Mouse (Mus musculus): ENCODE measurements at regions not wholly inside any gene's neighbourhood (a gene's known extent, or its start where the extent isn't known, plus 50 kb on each side); places are given as distances from the start of the nearest gene placed in this dataset.

DNA sequence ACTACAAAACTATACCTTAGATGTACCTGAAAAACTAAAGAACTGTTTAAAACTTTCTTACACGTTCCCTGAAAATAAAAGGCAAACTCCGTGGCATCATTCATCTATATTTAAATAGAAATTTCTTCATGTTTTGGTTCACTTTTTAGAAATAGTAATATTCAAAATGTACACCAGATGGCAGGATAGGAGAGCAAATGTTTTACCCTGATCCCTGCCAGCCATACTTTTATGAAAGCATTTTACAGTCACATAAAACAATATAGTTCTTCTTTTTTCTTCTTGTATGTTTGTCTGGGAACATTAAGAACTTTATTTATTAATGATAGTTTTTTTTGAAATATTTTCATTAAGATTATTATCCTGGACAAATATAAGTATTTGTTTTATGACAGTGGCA, 68.5 kb downstream of the 4921530L21Rik start:
- Histone ChIP-seq H3K4me2 (ENCODE audit: low read length) (no peak overlapping the region), H3K36me3 (ENCODE audit: insufficient read depth, low read length) (no peaks in the 10 kb centered on the region), H3K4me3 (replicated peaks; ENCODE audit: low read depth, low read length) (no peak overlapping the region), H3K9ac (ENCODE audit: low read depth, low read length) (no peak overlapping the region), H3K9me3 (replicated peaks; ENCODE audit: low read length) (no peaks in the 10 kb centered on the region), H3K27ac (no peak overlapping the region), H3K27me3 (ENCODE audit: insufficient read depth, low read length) (no peaks in the 10 kb centered on the region), H3K4me1 (replicated peaks; ENCODE audit: insufficient read depth, low read length) (no peaks in the 10 kb centered on the region)
- WGBS, result 60% methylated on average over 2 of the region's 2 CpGs
- ATAC-seq (replicated peaks; ENCODE audit: low FRiP score, low read depth) (no peak), DNase-seq (ENCODE audit: low spot score) (peak; percentile 44)
- peak; percentile 67 for TF ChIP-seq CTCF (IDR thresholded peaks at IDR 0.05; ENCODE audit: low read depth)

GRCm38 (mm10) chr14:95956056-95956729, 75.1 kb downstream of the 4921530L21Rik start:
- Histone ChIP-seq H3K27ac (no peak overlapping the region), H3K4me2 (ENCODE audit: low read length) (no peak overlapping the region), H3K9me3 (replicated peaks; ENCODE audit: low read length) (no peaks in the 10 kb centered on the region), H3K9ac (ENCODE audit: low read depth, low read length) (no peak overlapping the region), H3K4me3 (replicated peaks; ENCODE audit: low read depth, low read length) (no peak overlapping the region), H3K4me1 (replicated peaks; ENCODE audit: insufficient read depth, low read length) (no peaks in the 10 kb centered on the region), H3K36me3 (ENCODE audit: insufficient read depth, low read length) (no peaks in the 10 kb centered on the region), H3K27me3 (ENCODE audit: insufficient read depth, low read length) (no peaks in the 10 kb centered on the region)
- no peak for TF ChIP-seq CTCF (IDR thresholded peaks at IDR 0.05; ENCODE audit: low read depth)
- 70% methylated on average over 7 of the region's 7 CpGs for WGBS
- ATAC-seq (replicated peaks; ENCODE audit: low FRiP score, low read depth) (no peak), DNase-seq (ENCODE audit: low spot score) (no peak)

GRCm38 (mm10) chr14:95984021-95984420, 103.0 kb downstream of the 4921530L21Rik start:
- Histone ChIP-seq H3K4me2 (ENCODE audit: low read length) (no peak overlapping the region), H3K27ac (no peak overlapping the region), H3K4me1 (replicated peaks; ENCODE audit: insufficient read depth, low read length) (no peaks in the 10 kb centered on the region), H3K4me3 (replicated peaks; ENCODE audit: low read depth, low read length) (no peak overlapping the region), H3K9ac (ENCODE audit: low read depth, low read length) (no peak overlapping the region), H3K9me3 (replicated peaks; ENCODE audit: low read length) (no peaks in the 10 kb centered on the region), H3K36me3 (ENCODE audit: insufficient read depth, low read length) (no peaks in the 10 kb centered on the region), H3K27me3 (ENCODE audit: insufficient read depth, low read length) (no peaks in the 10 kb centered on the region)
- ATAC-seq (replicated peaks; ENCODE audit: low FRiP score, low read depth) (no peak), DNase-seq (ENCODE audit: low spot score) (peak; percentile 46)
- peak; percentile 51 for TF ChIP-seq CTCF (IDR thresholded peaks at IDR 0.05; ENCODE audit: low read depth)
- 67% methylated on average over 2 of the region's 2 CpGs for WGBS

DNA sequence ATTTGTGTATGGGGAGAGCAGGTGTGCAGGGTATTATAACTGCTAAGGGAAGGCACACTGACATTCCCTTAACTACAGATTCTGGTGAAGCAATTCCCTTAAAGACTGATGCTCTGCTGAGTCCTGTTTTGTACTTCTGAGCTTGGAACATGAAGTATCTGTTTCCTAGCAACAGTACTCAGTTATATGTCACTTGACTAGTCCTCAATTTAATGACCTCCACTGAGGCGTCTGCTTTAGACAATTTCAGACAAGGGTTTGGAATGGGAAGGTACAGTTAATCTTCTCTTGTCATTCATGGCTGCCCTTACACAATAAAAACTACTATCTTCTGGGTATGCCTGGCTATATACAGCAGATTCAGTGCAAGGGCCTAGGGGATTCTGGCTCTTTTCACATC, 117.3 kb downstream of the 4921530L21Rik start:
- no peaks in the 10 kb centered on the region for H3K4me1 ChIP-seq (replicated peaks; ENCODE audit: insufficient read depth, low read length)
- no peak for ATAC-seq (replicated peaks; ENCODE audit: low FRiP score, low read depth)
- H3K27me3 ChIP-seq (ENCODE audit: insufficient read depth, low read length), result no peaks in the 10 kb centered on the region
- H3K27ac ChIP-seq, result no peak overlapping the region
- H3K9me3 ChIP-seq (replicated peaks; ENCODE audit: low read length), result no peaks in the 10 kb centered on the region
- WGBS, result 48% methylated on average over 1 of the region's 1 CpGs
- TF ChIP-seq CTCF (IDR thresholded peaks at IDR 0.05; ENCODE audit: low read depth), result no peak
- H3K4me3 ChIP-seq (replicated peaks; ENCODE audit: low read depth, low read length), result no peak overlapping the region
- H3K9ac ChIP-seq (ENCODE audit: low read depth, low read length), result no peak overlapping the region
- no peak overlapping the region for H3K4me2 ChIP-seq (ENCODE audit: low read length)
- no peak for DNase-seq (ENCODE audit: low spot score)
- H3K36me3 ChIP-seq (ENCODE audit: insufficient read depth, low read length), result no peaks in the 10 kb centered on the region

- no peak overlapping the region for H3K27ac ChIP-seq
- no peak overlapping the region for H3K4me2 ChIP-seq (ENCODE audit: low read length)
- TF ChIP-seq CTCF (IDR thresholded peaks at IDR 0.05; ENCODE audit: low read depth), result no peak
- ATAC-seq (replicated peaks; ENCODE audit: low FRiP score, low read depth) (no peak), DNase-seq (ENCODE audit: low spot score) (no peak)
- H3K9me3 ChIP-seq (replicated peaks; ENCODE audit: low read length), result no peaks in the 10 kb centered on the region
- 78% methylated on average over 2 of the region's 2 CpGs for WGBS
- H3K9ac ChIP-seq (ENCODE audit: low read depth, low read length), result no peak overlapping the region
- no peak overlapping the region for H3K4me3 ChIP-seq (replicated peaks; ENCODE audit: low read depth, low read length)
- H3K36me3 ChIP-seq (ENCODE audit: insufficient read depth, low read length), result no peaks in the 10 kb centered on the region
- H3K4me1 ChIP-seq (replicated peaks; ENCODE audit: insufficient read depth, low read length), result no peaks in the 10 kb centered on the region
- H3K27me3 ChIP-seq (ENCODE audit: insufficient read depth, low read length), result no peaks in the 10 kb centered on the region
Observed at GRCm38 (mm10) chr14:96021646-96022045, 140.6 kb downstream of the 4921530L21Rik start.
